Mouse (Mus musculus) ES-CJ7 (cell line): ENCODE measurements around the gene Atp8b2.

Experiments used
- DNase-seq: peaks from one replicate; pipeline ENCODE4 v3.0.0; 2011; ENCODE audit warnings: low read depth, low spot score

The Atp8b2 gene

GRCm38 (mm10) chr3:89899511-89899908, 63.8 kb downstream of the Atp8b2 start:
- no peak for DNase-seq

GRCm38 (mm10) chr3:89898870-89899510, 64.3 kb downstream of the Atp8b2 start:
- no peak for DNase-seq

DNA sequence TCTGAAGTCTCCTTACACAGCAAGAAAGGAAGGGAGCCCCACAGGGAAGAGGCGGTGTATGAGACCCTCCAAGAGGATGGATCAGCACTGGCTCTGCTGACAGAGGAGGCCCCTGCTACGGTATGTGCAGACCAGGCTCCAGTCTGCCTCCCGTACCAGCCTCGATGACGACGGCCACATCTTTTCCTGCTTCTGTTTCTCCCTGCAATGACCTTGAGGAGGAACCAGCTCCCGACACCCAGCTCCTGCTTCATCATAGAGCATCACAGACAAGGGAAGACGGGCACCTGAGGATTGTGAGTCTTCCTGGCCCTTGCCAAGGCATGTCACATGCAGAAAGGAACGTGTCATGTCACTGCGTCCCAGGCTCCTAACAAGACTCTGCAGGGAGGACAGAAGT, 65.3 kb downstream of the Atp8b2 start:
- no peak for DNase-seq

DNA sequence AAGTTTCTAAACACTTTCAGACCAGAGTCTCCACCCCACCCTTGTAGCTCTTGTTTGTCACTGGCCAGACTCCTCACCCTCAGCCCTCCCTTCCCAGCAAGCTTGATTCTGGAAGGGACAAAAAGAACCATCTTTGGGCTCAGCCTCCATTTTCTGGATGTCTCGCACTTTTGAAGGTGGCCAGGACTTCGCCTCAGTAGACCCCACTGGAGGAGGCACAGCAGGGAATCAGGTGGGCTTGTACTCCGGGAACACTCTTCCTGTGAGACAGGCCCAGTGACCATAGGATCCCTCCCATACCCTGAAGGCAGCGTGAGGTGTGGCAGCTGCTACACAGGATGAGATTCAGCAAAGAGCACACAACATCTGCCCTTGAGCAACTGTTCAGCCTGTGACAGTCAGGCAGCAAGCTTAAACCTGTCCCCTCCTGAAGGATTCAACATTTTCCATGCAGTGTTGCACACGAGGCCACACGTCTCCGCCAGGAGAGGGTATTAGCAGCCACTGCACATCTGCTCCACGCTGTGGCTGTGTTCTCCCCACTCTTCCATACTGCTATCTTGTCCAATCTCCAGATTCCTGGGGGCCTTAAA, 66.0 kb downstream of the Atp8b2 start:
- DNase-seq, result peak; percentile 54

DNA sequence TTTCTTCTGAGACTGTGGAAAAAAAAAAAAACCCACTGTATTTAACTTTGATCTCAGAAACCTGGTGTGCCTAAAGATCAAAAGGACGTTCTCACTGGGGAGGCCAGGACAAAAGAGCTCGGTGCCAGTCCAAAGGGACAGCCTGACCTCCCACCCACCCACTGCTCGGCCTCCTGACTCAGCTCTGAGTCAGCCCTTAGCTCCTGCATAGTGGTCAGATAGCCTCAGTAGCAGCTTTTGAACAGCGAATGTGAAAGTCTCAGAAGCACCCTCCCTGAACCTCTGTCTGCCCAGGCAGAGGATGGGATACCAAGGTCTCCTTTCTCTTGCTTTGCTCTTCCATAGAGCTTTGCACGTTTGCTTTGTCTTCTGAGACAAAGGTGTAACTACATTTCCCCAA, 66.7 kb downstream of the Atp8b2 start:
- DNase-seq, result peak; percentile 51

- peak; percentile 72 for DNase-seq
These were observed 70.7 kb downstream of the Atp8b2 start for GRCm38 (mm10) chr3:89892517-89893106.

DNA sequence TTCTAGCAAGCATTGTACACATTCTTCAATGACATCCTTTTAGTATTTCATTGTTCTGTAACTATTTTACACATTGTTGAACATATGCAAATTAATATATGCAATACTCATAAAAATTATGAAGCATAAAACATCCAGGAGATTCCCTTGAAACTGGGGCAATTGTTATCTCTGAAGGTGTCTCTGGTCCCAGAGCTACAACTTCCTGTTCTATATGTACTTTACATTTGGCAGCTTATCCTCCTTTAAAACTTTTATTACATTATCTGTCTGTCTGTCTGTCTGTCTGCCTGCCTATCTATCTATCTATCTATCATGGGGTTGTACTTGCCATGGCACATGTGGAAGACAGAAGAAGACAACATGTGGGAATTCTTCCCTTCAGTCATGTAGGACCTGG, 71.6 kb downstream of the Atp8b2 start:
- no peak for DNase-seq

- DNase-seq, result no peak
These were observed 73.4 kb downstream of the Atp8b2 start for GRCm38 (mm10) chr3:89889841-89890430.
